Mouse (Mus musculus) ES-E14 (cell line): ENCODE measurements around the gene Galm.

Experiments used
- CHD2 ChIP-seq: IDR thresholded peaks from 2 replicates; pipeline ENCODE4 v1.6.1; 2014; ENCODE audit warnings: mild to moderate bottlenecking, low read depth, low read length, inconsistent platforms
- HCFC1 ChIP-seq: IDR thresholded peaks from 2 replicates; pipeline ENCODE4 v1.6.1; 2012; ENCODE audit warnings: low read length, inconsistent platforms, borderline replicate concordance; ENCODE audit not compliant: insufficient read depth
- MAFK ChIP-seq: IDR thresholded peaks from 2 replicates; pipeline ENCODE4 v1.6.1; 2014; ENCODE audit warnings: mild to moderate bottlenecking, low read depth, low read length, inconsistent platforms; ENCODE audit not compliant: insufficient read depth

GRCm38 (mm10) chr17:80206301-80206670 lies 79.0 kb downstream of the Galm start:
- no peak for TF ChIP-seq MAFK
- TF ChIP-seq CHD2, result no peak
- TF ChIP-seq HCFC1, result no peak
